Mouse (Mus musculus): Measurements from ENCODE around the gene Akain1.

- TF ChIP-seq ZNF384 (IDR thresholded peaks at IDR 0.05; ENCODE audit: low read depth, low read length) (no peak), ZC3H11A (IDR thresholded peaks at IDR 0.05; ENCODE audit: borderline replicate concordance, low read depth, low read length) (no peak), MAFK (IDR thresholded peaks at IDR 0.05; ENCODE audit: insufficient read depth, low read depth, low read length) (no peak), HCFC1 (IDR thresholded peaks at IDR 0.05; ENCODE audit: borderline replicate concordance, insufficient read depth, low read length) (no peak), CHD2 (IDR thresholded peaks at IDR 0.05; ENCODE audit: low read depth, low read length) (no peak)
Observed at GRCm38 (mm10) chr17:69401146-69401545, 38.0 kb upstream of the Akain1 start.
